Mouse (Mus musculus) heart, postnatal 14 days (tissue): ENCODE data around the gene Zmym5. TPM values are rescaled to one million over a fixed set of nuclear protein-coding genes. Genes with fewer than 3 reads are reported as not detected.
A peak's percentile ranks its signal among the peaks of the same experiment; 100 is the strongest.
"Not testable (repeated sequence)": the region's sequence is repeated elsewhere in the genome, so short reads cannot be mapped to it uniquely, and the experiment has no call there.

Experiments used
- DNase-seq, 2 experiments: peaks; one replicate each; pipeline ENCODE4 v3.0.0; 2021 to 2022
- intact Hi-C: fragments of 180-260 bp; cut with DNase I; formaldehyde crosslinking; loops from one replicate; pipeline ENCODE4 v1.15.1; 2025
- total RNA-seq, 2 experiments: library from RNA; stranded (reverse); gene quantifications; 2 replicates each; pipeline ENCODE4 v1.2.3; 2021

The Zmym5 gene
- total RNA-seq, 2 experiments from 2014 or later: 23.9 to 24.7 TPM

DNA sequence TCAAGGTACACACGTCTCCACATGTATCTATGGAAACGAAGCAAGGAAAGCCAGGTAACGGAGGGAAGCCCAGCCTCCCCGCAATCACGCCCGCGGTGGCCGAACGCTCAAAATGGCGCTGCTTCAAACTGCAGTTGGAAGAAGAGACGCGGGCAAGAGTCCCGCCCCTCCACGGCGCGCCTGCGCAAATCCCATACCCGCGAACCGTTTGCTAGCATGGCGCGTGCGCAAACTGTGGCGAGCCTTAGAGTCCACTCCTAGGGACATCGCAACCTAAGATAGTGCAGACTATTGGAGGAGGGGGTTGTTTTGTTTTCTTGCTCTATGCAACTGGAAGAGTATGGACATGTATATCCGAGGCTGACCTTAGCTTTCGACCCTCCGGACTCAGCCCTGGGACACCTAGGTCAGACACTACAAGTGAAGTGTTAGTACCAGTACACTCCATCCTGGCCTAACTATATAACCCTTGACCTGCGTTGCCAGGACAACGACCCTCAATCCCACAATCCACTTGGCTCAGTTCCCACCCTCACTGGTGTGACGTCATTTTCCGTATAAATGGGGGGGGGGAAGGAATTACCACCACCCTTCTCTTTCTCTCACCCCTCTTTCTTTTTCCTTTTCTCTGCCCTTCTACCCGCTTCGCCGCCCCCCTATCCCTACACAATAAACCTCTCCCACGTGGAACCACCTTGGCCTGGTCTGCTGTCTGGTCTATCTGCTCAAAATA, 33.1 kb downstream of the Zmym5 start, which contains the start of gene Pspc1:
Pspc1 (minus strand) TSS at position 117 of the 733 bp plus-strand sequence.
- intact Hi-C loops: no loop called here
- DNase-seq: peak; percentile 98

DNA sequence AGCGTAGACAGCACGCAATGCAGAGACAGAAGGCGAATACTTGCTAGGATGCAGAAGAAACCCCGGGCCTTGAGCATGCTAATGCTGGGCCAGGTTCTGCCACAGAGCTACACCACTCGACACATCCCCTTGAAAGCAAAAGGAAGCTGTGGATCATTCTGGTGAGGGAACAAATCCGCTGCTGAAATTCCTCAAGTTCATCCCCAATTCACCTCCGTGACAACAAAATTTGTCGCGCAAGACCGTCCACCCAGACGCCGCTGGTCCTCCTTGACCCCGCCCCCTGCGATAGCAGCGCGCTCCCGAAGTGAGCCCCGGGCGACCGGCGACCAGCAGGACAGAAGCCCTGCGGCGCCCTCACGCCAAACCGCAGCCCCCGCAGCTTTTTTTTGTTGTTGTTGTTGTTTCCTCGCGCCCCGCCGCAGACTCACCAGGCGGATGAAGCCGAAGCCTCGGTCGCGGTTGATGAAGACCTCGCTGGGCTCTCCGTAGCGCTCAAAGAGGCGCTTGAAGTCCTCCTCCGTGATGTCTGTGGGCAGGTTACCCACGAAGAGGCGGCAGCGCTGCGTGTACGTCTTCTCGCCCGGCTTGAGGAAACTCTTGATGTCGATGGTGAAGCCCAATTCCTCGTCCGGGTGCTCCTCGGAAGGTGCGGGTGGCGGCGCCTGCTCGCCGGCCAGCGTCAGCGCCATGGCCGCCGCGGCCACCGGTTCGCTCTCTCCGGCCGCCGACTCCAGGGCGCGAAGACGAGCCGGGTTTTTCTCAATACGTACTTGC, 34.0 kb downstream of the Zmym5 start:
- intact Hi-C loops: no loop called here
- DNase-seq: peak; percentile 76

DNA sequence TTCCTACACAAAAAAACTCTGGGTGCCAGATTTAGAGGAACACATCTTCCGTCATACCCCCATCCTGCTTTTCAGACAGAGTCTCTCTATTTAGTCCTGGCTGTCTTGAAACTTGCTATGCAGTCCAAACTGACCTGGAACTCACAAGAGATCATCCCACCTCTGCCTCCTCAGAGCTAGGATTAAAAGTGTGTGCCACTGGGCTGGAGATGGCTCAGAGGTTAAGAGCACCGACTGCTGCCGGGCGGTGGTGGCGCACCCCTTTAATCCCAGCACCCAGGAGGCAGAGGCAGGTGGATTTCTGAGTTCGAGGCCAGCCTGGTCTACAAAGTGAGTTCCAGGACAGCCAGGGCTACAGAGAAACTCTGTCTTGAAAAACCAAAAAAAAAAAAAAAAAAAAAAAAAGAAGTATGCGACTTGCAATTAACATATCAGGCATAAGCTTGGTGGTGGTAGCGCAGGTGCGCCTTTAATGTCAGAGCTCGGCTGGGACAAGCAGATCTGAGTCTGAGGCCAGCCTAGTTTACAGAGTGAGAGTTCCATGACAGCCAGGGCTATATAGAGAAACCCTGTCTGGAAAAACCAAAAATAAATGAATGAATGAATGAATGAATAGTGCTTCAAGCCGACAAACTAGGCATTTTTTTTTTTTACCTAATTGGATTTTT, 34.8 kb downstream of the Zmym5 start:
- intact Hi-C loops: no loop called here
- no peak for DNase-seq

DNA sequence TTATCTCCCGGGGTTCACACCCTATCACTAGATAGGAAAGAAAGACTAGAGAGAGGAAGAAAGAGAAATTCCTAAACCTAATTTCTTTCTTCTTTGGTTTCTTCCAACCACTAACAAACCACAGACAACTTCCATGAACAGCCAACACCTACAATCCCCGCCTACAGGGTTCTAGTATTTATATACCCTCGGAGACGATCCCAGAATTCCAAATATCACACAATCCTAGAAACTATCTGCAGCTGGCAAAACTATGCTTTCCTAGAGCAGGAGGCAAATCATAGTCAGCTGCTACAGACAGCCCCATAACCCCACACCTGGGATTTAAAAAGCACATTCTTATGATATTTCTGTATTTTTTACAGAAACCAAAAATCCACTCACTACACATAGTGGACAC, 36.1 kb downstream of the Zmym5 start:
- intact Hi-C loops: no loop called here
- DNase-seq: no peak

DNA sequence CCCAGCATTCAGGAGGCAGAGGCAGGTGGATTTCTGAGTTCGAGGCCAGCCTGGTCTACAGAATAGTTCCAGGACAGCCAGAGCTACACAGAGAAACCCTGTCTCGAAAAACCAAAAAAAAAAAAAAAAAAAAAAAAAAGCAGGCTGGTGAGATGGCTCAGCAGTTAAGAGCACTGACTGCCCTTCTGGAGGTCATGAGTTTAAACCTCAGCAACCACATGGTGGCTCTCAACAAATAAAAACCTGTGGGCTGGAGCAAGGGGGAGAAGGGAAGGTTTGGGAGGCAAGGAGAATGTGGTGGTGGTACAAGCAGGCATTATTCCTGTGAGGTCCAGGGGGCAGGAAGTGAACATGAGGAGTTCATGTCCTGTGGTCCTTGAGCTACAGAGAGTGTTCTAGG, 45.1 kb downstream of the Zmym5 start:
- DNase-seq, intact Hi-C loops: not testable (repeated sequence)

DNA sequence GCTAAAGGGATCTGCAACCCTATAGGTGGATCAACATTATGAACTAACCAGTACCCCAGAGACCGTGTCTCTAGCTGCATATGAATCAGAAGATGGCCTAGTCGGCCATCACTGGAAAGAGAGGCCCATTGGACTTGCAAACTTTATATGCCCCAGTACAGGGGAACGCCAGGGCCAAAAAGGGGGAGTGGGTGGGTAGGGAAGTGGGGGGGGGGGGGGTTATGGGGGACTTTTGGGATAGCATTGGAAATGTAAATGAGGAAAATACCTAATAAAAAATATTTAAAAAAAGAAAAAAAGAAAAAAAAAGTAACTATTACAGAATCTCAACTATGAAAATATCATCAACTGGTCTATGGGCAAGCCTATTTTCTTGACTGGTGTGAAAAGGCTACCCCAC, 46.4 kb downstream of the Zmym5 start:
- DNase-seq, intact Hi-C loops: not testable (repeated sequence)

DNA sequence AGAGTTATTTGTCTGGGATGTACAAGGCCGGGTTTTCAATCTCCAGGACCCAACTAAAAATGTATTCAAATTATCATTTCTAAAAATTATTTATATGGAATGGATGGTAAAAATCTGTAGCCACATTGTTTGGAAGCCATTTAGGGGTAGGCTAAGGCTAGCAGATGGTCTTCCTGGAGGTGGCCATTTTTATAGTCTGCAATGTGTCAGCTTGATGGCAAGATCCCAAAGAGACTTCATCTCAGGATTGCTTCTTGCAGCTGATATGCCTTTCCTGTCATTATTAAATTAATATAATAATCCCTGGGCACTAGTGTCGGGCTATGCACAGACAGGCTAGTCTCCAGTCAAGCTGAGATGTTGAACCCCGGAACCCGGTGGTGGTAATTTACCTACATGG, 60.2 kb downstream of the Zmym5 start:
- intact Hi-C loops: no loop called here
- DNase-seq: no peak

Other genes with a start within 250 kb of the Zmym5 start
- gene Cenpj, start 236.3 kb downstream of the Zmym5 start, total RNA-seq: 1 to 10 TPM; 2.7 to 3.5 TPM
- gene Parp4, start 236.1 kb downstream of the Zmym5 start, total RNA-seq: 10 to 100 TPM; 26.5 to 26.7 TPM
- 10 to 100 TPM; 23.9 to 26.8 TPM for gene Mphosph8, start 143.5 kb downstream of the Zmym5 start, total RNA-seq
- 10 to 100 TPM; 13.3 to 16.4 TPM for gene Pspc1, start 33.4 kb downstream of the Zmym5 start, total RNA-seq
- gene Zmym2, start 74.9 kb upstream of the Zmym5 start, total RNA-seq: 10 to 100 TPM; 42.9 to 44.7 TPM
- 10 to 100 TPM; 19.2 to 21.5 TPM for gene Gja3, start 246.4 kb upstream of the Zmym5 start, total RNA-seq